Mouse (Mus musculus) kidney, adult 11 months (tissue): ENCODE measurements around the gene Olfr967.
"Not testable (repeated sequence)": the region's sequence is repeated elsewhere in the genome, so short reads cannot be mapped to it uniquely, and the experiment has no call there.

Experiments used
- DNase-seq: peaks from one replicate; pipeline ENCODE4 v3.0.0; 2022

The Olfr967 gene

GRCm38 (mm10) chr9:39745949-39746348 is at the start of gene Olfr967:
Gene Olfr967, plus strand, starts transcription at chr9:39746249.
- DNase-seq, result no peak

DNA sequence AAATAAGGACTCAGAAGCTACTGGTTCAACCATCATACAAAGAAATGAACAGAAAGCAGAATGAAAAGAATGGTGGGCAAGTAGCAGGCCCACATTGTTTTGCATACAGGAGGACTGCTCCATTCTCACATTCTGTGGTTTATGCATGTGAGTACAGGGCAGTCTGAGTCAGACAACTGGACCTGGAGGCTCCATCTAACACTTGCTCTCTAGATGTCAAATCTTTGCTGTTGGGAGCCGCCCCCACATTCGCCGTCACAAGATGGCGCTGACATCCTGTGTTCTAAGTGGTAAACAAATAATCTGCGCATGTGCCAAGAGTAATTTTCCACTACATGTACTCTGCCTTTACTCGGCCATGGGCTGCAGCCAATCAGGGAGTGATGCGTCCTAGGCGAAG is 44.9 kb upstream of the Olfr967 start:
- not testable (repeated sequence) for DNase-seq

DNA sequence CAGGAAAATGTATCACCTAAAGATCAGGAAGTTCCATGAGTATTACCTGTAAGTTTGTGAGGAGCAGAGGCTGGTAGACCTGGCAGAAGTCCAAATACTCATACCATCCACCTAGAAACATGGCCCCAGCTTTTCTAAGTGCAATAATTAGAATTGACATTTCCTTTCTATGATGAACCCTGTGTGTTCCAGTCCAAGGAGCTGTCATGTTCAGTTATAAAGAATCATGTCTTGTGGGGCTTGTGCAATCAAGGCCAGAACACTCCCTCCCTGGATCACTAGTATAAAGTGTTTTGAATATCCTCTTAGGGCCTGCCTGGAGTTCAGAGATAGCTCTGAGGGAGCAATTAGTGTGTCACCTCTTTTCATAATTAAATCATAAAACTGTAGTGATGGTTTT is 39.0 kb upstream of the Olfr967 start, which contains the start of gene Olfr149:
TSS of gene Olfr149 (minus strand) at position 101 of the 400 bp plus-strand sequence.
- no peak for DNase-seq

DNA sequence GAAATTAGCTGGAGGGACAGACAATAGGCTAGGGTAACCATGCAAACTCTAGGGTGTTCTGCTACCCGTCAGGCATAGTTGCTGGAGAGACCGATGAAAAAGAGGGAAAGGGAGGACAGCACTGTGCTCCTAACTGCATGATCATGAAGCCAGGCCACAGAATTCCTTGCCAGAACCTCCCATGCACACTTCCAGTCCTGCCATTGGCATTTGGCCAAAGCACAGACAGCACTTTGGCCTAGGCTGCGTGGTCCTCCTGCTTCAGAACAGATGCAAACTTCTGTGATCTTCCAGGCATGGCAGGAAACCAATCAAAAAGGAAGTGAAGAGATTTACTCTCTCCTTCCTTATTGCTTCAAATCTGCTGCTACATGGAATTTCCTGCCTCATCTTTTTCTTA is 37.1 kb upstream of the Olfr967 start:
- DNase-seq, result no peak

DNA sequence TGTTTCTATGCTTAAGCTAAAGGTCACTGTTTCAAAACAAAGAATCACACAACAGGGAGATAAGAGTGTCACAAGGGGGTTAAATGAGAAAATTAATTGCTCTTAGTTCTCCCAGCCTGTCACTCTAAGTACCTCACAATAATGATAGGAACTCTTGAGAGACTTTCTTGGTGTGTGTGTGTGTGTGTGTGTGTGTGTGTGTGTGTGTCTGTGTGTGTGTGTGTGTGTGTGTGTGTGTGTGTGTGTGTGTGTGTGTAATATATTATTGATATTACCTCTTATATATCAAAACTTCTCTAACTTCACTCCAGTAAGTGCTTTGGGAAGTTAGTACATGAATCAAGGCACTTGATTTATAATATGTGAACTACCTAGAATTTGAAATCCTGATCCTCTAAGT is 35.0 kb upstream of the Olfr967 start, which contains the start of gene Olfr965:
TSS of gene Olfr965 (plus strand) at position 301 of the 400 bp plus-strand sequence.
- DNase-seq, result no peak

- no peak for DNase-seq
These were observed 15.4 kb upstream of the Olfr967 start, which contains the start of gene Olfr150 for GRCm38 (mm10) chr9:39730678-39731077. Gene Olfr150, plus strand, starts transcription at chr9:39730978.

DNA sequence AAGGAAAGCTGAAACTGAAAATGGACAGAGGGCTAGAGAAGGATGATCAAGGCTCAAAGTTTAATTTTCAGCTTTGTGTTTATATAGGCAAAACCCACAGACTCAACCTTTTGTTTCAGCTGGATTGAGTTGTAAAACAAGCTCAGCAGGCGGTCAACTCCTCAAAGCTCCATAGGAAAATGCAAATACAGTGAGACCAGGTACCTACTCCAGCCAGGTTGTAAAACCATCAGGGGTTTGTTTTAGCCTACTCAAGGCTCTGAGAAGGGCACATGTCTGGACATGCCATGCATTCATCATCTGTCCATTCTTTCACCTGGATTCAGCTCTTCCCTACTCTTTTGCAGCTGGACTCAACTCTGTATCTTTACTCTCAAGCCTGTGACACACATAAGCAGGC is 5.3 kb upstream of the Olfr967 start:
- no peak for DNase-seq

- DNase-seq, result no peak
These were observed 379 bp downstream of the Olfr967 start for GRCm38 (mm10) chr9:39746428-39746827.

DNA sequence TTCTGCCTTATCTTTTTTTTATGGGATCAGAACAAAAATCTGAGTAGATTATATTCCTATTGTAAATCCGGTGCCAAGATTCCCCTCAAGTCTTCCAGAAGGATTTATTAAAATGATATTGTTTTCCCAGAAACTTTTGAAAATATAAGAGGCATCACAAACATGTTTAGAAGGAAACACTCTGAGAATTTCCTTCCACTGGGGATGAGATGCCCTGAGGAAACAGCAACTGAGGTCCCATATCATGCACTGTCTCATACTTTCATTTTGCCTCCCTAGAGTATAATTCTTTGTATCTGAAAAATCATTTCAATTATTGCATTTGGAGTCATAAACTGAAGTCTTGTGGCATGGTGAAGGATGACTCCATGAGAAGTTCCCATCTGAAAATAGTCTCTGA is 37.1 kb downstream of the Olfr967 start, which contains the start of gene Olfr968:
TSS of gene Olfr968 (minus strand) at position 101 of the 400 bp plus-strand sequence.
- DNase-seq, result no peak

- no peak for DNase-seq
These were observed 44.5 kb downstream of the Olfr967 start, which contains the start of gene Olfr969 for GRCm38 (mm10) chr9:39790558-39790957. Gene Olfr969, plus strand, starts transcription at chr9:39790945.
